Mouse (Mus musculus): Measurements from ENCODE around the gene Hist3h2ba.
A peak's percentile ranks its signal among the peaks of the same experiment; 100 is the strongest.

Gene Hist3h2ba

DNA sequence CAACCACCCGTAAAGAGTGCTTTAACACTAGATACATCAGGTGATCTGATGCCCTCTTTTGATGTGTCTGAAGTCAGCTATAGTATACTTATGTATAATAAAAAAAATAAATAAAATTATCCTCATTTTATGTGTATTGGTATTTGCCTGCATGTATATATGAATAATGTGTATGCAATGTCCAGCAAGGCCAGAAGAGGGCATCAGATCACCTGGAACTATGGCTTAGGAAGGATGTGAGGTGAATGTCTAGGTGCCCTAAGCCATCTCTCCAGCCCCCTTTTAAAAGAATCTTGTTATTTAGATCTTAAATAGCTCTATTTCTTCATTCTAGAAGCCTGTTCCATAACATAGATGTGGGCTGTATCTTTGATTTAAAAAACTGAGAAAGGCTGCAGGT is 18.6 kb downstream of the Hist3h2ba start:
- DNase-seq, result peak; percentile 58

DNA sequence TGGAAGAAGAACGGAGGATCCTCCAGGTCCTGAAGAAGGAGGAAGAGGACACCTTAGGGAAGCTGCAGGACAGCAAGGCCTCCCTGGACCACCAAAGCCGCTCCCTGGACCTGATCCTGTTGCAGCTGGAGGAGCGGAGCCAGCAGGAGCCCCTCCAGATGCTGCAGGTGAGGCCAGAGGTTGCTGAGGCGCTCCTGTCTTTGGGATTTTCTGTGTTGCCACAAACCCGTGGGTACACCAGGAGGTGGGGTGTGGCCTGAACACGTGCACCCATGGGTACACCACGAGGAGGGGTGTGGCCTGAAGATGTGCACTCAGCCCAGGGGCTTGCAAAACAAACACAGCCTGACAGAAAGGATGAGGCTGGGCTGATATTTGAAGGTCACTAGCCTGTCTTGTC is 19.8 kb downstream of the Hist3h2ba start:
- no peak for DNase-seq

DNA sequence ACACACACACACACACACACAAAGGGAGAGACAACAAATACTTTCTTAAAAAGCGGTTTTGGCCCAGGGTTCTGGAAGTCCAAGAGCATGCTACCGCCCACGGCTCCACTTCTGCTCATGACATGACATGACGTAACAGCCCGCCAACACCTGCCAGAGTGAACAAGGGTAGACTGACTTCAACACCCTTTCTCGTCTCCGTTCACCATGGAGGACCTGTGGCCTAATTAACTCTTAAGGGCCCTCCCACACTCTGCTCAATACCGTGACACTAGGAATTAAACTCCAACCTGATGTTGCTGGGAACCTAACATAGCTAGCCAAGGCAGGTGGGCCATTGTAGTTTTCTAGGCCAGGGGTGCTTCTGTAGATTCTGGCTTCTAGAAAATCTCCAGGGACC is 20.3 kb downstream of the Hist3h2ba start:
- no peak for DNase-seq

DNA sequence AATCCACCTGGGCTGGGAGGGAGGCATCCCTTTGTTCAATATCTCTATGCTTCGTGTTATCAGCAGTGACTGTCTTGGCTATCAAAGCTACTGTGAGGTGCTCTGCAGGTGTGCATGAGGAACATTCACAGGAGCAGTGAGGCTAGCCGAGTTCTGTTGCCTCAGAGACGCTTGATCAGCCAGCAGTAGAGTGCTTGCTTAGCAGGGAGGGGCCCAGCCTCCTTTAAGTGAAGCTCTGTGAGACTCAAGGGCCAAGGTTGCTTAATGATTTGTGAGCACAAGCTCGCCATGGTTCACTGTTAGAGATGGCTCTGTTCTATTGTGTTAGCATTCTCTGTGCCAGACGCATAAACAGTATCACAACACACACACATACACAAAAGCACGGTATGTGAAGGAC is 20.9 kb downstream of the Hist3h2ba start:
- peak; percentile 47 for DNase-seq

DNA sequence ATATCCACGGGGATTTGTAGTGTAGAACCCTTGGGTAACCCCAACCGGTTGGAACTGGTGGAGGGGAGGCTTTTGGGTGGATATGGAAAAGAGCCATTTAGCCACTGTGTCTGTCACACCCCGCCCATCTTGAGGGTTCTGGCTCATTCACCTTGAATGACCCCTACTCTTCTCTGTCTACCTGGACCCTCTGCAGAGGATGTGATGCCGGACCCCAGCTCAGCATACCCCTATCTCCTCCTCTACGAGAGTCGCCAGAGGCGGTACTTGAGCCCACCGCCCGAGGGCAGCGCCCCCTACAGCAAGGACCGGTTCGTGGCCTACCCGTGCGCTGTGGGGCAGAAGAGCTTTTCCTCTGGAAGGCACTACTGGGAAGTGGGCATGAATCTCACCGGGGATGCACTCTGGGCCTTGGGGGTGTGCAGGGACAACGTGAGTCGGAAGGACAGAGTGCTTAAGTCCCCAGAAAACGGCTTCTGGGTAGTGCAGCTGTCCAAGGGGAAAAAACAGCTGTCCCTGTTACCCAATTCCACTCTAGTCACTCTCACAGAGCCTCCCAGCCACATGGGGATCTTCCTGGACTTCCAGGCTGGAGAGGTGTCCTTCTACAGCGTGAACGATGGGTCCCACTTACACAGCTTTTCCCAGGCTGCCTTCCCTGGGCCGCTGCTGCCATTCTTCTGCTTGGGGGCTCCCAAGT is 22.3 kb downstream of the Hist3h2ba start:
- no peak for DNase-seq

DNA sequence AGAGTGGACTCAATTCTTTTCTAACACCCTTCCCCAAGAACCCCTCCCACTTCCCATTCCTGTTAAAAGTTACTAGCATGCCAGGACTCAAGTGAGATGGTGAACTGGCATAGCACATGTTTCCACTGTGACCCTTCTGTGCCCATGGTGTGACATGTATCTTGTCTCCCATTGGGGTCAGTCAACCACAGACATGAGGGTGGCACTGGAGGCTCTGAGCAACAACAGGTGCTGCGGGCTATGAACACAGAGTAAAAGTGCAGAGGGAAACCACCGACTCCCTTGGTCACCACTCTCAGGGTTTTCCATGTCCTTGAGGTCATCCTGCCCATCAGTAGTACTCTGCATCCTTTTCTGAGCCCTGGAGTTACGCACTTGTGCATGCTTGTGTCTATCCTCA is 23.1 kb downstream of the Hist3h2ba start:
- no peak for DNase-seq

DNA sequence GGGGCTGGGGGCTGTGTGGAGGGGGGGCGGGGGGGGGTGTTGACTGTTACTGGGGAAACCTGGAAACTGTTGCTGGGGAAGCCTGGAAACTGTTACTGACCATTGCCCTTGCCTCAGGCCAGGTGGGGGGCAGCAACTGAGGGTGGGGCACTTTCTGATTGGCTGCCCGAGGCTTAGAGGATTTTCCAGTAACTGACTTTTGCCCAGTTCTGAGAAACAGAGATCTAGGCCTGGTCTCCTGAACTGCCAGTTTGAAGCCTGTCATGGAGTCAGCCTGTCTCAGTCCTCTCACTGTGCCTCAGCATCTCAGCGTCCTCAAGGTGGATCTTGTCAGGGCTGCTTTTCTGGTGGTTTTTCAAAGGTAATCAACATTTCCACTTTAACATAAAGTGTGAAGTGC is 25.7 kb downstream of the Hist3h2ba start:
- DNase-seq, result no peak

DNA sequence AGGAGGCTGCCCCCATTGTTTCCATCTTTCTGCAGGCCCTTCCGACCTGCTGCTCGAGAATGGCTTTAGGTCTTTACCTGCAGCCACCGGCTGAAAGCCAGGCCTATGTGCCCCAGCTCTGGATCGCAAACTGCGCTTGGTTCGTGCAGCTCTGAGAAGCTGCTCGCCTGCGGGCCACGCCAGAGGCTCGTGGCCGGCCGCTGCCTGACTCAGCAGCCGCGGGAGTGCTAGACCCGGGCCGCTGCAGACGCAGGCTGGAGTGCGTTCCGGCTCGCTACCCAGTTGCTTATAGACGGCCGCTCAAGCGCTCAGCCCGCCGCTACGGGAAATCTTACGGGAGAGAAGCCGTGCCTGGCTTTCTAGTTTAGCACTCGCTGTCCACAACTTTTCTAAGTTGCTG is 28.4 kb downstream of the Hist3h2ba start:
- DNase-seq, result peak; percentile 16

DNA sequence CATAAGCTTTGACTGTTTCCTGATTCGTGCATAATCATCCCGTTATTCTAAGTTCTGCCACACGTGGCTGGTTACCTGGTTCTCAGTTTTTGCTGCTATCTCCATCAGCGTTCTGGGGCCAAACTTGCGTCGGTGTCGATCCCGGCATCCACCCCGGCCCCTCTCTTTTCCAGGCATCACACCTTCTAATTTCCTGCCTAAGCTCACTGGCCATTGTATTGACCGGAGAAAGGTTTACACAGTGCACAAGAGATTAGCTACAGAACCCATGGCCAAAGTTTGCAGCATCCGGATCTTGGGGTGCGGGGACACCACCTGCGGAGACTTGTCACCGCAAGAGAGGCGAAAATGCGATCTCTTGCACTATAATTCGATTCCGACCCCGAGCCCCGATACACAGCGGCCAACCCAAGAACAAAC is 28.9 kb downstream of the Hist3h2ba start:
- DNase-seq, result no peak

DNA sequence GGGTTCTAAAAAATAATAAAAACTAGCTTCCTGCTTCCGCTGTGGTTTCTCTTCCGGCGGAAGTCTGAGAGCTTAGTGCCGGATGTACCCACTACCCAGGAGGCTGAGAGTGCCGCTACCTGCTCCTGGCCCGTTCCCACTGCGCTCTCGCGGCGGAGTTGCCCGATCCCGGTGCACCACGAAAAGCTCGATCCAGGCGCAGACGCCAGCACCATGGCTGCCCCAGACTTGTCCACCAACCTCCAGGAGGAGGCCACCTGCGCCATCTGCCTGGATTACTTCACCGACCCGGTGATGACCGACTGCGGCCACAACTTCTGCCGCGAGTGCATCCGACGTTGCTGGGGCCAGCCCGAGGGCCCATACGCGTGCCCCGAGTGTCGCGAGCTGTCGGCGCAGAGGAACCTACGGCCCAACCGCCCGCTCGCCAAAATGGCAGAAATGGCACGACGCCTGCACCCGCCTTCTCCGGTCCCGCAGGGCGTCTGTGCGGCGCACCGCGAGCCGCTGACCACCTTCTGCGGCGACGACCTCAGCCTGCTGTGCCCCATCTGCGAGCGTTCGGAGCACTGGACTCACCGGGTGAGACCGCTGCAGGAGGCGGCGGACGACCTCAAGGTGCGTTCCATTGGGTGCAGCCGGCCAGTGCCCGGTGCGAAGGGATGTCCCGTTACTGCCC is 29.4 kb downstream of the Hist3h2ba start, which contains the start of gene Trim11:
TSS of gene Trim11 (plus strand) at position 67 of the 679 bp plus-strand sequence.
- peak; percentile 62 for DNase-seq

DNA sequence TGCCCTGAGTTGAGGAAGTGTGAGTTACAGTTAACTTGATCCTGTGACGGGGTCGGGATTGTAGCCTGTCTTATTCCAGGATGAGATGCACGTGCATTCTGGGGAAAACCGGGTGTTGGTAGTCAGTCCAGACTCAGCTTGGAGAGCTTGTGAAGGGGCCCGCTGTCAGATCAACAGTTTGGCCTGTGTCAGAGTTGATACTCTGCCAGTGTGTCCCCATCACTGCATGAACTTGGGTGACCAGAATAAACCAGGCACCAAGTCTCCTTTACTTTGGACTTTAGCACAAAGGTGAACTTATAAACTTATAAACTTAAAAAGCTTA is 29.9 kb downstream of the Hist3h2ba start:
- peak; percentile 23 for DNase-seq

DNA sequence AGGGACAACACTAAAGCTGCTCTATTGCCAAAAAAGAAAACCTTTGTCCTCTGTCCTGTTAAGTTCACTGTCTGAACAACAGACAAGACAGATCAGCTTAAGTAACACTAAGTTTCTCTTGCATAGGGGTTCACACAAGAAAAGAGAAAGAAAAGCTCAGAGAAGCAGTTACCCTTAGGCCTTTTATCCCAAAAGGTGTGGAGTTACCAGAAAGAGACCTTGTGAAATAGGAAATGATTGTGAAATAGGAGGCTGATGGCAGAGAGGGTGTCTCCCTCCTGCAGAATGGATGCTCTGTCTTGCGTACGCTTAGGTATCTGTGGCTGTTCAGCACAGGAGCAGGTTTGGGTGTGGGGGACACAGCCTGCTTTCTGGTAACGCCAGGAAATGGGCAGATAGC is 30.5 kb downstream of the Hist3h2ba start:
- no peak for DNase-seq

DNA sequence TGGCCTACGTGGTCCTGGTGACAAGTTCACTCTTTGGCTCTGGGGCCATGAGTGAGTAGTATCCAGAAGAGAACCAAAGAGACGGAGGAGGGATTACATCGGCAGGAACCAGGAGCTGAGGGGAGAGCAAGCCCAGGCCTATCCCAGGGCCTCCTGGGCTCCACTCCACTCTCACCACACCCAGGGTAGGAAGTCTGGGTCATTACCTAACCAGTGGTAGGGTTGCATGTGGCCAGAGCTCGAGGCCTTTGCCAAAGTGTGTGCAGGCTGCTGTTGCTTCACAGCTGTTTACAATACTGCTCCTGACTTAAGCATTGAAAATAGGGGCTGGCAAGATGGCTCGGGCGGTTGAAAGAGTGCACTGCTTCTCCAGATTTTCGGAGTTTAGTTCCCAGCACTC is 30.9 kb downstream of the Hist3h2ba start:
- DNase-seq, result peak; percentile 26

DNA sequence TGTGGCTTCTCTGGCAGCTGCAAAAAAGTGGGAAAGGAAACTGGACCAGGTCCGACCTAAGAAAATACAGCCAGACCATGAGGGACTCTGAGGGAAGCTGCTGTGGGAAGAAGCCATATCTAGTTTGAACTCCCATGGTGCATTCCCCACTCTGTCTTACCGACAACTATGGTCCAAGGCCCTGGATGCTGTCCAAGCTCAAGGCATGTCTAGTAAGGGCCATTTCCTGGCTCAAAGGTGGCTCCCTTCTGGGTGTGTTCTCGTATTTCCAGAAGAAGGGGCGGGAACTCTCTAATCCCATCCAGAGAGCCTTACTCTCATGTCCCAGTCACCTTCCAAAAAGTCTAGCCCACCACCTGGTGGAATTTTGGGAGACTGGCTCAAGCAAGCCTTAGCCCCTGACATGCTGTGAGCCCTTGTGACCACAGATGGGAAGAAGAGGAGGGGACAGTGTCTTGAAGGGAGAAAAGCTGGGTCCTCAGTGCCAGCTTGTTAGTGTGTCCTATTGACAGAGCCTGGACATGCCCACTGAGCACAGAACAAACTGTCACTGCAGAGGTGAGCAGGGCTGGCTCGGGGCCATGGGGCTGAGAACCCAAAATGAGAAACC is 31.8 kb downstream of the Hist3h2ba start:
- no peak for DNase-seq

DNA sequence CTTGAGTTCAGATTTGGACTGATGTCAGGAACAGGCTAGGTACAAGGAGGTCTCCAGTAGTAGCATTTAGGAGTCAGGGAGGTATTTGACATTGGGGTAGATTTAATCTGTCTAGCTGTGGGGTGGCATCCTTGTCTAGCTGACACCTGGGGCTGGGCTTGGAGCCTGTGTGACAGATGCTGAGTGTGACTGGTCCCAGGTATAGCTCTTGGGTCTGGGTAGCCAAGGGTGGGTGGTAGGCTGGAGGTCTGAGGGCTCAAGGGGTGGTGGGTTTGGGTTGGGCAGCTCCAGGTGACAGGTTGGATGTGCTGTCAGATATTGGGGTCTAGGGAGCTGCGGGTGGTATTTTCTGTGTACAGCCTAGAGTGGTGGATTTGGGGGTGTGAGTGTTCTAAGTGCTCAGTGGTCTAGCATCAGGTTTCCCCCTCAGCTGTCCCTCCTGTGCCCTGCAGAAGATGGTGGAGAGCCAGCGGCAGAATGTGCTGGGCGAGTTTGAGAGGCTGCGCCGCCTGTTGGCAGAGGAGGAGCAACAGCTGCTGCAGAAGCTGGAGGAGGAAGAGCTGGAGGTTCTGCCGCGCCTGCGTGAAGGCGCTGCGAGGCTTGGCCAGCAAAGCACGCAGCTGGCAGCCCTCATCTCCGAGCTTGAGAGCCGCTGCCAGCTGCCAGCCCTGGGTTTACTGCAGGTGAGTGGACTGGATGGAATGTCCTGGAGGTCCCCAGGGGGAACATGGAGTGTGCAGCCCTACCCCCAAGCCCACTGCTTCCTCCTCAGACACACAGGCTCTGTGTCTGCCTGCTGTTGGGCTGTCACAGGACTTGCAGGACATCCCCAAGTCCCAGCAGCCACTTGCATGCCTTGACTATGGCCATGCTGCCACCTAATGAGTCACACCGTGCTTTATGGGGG is 33.1 kb downstream of the Hist3h2ba start:
- peak; percentile 68 for DNase-seq

DNA sequence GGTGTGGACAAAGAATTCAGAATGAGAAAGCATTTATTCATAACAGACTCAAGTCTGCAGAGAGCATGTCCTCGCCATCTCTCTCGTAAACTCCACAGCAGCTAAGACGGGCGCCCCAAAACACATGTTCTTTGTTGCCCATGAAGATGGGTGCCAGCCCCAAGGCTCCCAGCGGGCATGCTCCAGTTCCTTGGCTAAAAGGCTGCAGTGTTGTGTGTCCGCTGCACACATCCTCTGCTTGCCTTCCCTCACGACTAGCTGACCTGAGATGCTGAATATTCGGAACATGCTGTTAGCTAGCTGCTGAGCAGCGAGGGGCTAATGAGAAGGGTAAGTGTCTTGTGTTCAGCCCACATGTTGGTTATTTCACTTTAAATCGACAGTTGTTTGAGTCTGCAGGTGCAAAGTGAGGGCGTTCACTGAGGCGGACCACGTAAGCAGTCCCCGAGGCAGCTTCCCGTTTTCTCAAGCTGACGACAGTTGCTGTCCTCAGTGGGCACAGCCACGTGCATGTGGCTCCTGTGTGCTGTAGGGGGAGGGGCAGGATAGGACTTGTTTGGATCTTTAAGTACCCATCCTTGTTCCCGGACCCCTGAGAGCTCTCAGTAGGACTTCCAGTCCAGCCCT is 33.9 kb downstream of the Hist3h2ba start:
- no peak for DNase-seq

DNA sequence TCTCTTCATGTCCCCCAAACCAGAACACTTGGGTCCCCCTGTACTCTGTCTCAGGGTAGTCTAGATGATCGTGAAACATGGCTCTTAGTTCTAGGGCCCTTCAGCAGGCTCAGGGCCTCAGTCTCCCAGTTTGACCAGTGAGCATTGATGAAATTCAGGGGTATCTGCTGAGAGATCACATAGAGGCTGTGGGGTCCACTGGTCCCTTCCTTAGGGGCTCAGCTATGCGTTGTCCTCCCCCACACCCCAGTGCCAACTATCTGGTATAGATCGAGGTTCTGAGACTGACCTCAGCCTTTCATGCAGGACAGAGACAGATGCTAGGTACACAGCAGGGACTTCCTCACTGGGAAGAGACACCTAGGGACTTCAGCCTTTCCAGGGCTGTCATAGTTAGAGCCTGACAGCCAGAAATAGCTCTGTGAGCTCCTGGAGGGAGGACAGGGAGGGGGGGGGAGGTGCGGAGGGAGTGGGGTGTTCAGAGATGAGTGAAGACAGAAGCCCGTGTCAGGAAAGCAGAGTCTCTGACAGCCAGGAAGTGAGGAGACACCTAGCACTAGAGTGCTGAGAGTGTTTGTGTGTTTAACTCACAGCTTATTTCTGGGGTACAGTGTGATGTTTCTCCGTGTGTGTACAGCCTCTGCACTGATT is 35.1 kb downstream of the Hist3h2ba start:
- DNase-seq, result no peak

DNA sequence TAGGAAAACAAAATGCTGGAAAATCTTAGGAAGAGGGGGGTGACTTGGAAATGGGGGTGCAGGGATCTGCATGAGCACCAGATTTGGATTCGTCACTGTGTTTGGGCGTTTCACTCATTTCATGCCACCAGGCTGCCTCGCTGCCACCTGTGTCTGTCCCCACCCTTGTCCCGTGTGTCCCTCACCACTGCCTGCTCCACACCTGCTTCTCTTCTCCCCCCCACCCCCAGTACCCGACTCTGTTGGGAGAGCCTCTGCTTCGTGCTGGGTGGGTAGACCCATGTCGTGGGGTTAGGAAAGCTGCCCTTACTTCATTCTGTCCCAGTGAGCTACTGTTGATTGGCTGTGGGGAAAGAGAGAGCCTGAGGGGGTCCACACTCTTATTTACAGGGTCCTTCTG is 35.9 kb downstream of the Hist3h2ba start:
- DNase-seq, result no peak

DNA sequence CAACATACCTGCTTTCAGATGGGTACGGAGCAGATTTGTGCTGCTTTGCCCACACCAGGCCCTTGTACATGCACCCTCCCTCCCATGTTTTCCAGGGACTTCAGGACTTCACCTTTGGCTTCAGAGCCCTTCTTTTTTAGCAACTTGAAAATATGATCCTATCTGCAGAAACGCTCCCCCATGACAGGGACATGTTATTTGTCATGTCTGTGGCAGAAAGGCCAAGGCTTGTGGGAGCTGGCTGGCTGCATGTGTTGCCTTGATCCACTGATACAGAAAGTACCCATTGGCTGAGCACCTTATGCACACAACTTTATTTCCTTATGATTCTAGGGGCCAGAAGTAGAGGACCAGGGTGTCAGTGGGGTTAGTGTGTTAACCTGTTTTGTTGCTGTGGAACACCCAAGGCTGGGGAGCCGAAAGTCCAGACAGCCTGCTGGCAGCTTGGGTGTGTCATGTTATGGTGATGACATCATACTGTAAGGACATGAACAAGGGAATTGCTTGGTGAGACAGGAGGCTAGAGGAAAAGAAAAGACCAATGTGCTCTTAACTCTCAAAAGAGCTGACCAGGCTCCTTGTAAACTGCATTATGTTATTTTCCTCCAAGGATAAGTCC is 36.7 kb downstream of the Hist3h2ba start:
- DNase-seq, result no peak

DNA sequence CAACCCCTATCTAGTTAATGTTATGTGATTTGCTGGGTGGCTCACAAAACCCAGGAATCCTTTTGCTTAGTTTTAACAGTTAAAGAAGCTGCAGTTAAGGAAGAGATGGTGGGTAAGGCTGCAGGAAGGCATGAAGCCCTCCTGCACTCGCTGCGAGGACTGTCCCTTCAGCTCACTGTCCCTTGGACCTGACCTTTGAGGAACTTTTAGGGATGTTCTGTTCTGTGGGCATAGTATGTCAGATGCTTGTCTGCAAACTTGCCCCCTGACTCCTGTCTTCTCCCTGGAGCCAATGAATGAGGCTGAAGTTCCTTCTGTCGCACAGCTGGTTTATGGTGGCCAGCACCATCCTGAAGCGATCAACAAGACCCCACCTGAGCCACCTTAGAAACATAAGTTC is 40.4 kb downstream of the Hist3h2ba start:
- no peak for DNase-seq

DNA sequence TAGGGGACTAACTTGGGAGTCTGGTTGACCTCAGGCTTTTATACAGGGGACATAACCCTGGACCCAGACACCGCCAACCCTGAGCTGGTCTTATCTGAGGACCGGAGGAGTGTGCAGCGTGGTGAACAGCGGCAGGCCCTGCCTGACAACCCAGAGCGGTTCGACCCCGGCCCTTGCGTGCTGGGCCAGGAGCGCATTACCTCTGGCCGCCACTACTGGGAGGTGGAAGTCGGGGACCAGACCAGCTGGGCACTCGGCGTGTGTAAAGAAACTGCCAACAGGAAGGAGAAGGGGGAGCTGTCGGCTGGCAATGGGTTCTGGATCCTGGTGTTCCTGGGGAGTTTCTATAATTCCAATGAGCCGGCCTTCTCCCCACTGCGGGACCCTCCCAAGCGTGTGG is 41.4 kb downstream of the Hist3h2ba start:
- DNase-seq, result no peak

DNA sequence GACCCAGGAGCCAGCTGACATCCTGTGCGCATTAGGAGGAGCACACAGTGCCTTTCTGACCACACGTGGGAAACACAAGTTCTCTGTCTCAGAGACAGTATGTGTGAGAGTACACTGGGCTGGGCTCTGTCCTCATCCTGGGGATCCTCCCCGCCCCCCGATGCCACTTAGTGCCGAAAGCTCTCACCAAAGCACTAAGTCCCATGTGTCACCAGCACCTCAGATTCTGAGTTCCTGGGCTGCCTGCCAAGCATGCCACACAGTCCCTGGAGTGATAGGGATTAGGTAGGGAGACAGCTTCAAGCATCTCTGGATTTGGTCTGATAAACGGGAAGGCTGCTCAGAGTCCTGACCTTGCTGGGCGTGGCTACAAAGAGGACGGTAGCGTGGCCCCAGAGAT is 42.1 kb downstream of the Hist3h2ba start:
- DNase-seq, result no peak
